Mouse (Mus musculus) kidney, postnatal 25 days (tissue): ENCODE results near the gene Gm45713.
A peak's percentile ranks its signal among the peaks of the same experiment; 100 is the strongest.
"Not testable (repeated sequence)": the region's sequence is repeated elsewhere in the genome, so short reads cannot be mapped to it uniquely, and the experiment has no call there.

Experiments used
- DNase-seq, 2 experiments: peaks; one replicate each; pipeline ENCODE4 v3.0.0; 2021; ENCODE audit warnings: mixed read lengths in 2 of 2

Gm45713 gene

DNA sequence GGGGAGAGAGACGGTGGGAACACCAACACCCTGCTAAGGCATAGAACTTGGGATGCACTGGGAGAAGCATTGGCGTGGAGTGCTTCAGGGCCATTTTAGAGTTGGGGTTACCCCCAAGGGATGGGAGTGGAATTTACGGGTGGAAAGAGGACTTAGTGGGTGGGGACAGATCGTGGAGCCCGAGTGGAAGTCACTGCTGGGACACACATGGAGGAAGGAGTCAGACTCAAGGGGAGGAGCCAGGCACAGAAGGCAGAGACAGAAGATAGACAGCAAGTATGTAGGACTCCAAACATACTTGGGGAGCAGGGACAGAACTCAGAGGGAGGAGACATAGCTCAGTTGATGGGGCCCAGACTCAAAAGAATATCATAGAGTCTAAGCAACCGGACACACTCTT, 26.5 kb upstream of the Gm45713 start:
- no peak for DNase-seq

DNA sequence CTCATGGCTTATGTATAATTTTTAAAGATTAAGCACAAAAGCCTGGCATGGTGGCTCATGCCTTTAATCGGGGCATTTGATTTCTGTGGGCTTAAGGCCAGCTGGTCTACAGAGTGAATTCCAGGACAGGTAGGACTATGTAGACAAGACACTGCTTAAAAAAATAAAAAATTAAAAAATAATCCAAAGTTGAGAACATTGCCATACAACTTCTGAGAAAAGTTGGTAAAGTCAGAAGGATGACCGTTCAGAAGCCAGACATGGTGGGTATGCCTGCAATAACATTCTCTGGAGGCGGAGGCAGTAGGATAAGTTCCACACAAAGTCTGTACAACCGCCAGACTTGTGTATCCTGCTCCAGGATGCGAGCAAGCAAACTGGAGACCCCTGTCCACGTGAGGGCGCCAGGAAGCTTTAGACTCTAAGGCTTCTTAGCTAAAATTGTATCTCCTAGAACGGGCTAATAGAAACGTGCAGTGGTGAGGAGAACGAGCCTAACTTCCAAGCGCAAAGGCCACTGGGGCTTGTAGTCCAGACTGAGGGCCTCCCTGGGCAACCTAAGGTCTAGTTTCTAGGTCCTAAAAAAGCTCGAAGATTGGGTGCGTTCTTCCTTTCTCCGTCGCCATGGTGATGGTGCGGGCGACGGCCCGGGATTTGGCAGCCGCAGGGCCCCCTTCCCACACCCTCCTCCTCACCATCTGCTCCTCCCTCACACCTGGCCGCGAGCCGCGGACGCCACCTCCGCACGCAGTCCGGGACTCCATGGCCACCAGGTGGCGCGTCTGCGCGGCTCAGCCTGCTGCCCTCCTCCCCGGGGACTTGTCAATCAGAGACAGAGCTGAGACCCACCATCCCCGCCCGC, 25.8 kb upstream of the Gm45713 start:
- DNase-seq, result peak; percentile 91

DNA sequence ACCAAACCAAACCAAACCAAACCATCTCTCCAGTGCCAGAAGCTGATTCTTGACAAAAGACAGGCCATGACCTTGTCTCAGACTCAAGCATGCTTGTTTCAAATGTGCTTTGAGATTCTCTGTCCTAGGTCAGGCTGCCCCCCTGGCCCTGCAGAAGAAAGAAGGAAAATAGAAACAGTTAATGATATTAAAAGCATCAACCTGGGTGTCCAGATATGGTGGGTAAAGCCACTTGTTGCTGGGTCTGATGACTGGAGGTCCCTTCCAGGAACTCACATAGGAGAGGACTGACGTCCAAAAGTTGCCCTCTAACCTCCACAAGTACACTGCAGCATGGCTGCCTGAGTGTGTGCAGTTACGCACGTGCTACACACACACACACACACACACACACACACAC, 24.8 kb upstream of the Gm45713 start:
- no peak for DNase-seq

DNA sequence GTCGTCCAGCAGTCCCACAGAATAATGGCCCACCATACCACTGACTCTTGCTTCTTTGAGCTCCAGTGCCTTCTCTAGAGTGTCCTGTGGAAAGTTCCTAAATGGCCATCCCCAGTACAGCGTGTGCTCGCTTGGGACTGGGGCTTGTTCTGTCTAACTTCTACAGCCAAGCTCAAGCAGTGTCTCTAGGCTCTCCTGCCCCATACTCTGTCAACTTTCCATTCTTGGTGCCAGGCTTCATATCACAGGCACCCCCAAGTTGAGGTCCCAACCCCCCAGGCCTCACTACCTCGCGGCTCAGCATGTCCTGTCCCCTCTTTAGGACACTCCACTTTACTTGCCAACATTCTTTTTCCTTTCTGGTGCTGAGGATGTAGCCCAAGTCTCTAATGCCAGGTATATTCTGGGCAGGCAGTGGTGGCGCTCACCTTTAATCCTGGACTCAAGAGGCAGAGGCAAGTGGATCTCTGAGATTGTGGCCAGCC, 24.3 kb upstream of the Gm45713 start:
- no peak for DNase-seq

DNA sequence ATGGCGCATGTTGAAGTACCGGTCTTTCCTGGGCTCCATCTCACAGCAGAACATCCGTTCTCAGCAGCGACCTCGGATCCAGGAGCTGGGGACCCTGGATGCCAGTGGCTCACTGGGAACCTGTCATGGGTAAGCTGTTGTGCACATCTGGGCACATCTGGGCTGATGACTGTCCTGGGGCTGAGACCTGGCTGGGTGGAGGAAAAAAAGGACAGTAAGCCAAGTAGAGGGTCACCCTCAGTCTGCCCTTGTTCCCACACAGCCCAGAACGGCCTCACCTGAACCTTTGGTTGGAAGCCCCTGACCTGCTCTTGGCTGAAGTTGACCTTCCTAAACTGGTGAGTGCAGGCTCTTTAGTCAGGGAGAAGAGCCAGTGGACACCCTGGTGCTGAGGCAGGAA, 23.0 kb upstream of the Gm45713 start:
- no peak for DNase-seq

DNA sequence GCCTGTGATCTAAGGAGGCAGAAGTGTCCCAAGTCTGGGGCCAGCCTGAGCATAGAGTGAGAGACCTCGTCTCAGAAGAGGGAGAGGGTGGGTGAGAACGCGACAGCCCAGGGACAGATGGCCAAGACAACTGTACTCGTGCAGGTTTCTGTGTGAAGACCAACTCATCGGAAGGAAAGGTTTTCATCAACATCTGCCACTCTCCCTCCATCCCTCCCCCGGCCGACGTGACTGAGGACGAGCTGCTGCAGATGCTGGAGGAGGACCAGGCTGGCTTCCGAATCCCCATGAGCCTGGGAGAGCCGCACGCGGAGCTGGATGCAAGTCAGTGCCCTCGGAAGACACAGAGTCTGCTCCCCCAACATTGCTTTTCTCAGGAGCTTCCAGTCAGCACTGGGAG, 21.4 kb upstream of the Gm45713 start:
- DNase-seq, result no peak

DNA sequence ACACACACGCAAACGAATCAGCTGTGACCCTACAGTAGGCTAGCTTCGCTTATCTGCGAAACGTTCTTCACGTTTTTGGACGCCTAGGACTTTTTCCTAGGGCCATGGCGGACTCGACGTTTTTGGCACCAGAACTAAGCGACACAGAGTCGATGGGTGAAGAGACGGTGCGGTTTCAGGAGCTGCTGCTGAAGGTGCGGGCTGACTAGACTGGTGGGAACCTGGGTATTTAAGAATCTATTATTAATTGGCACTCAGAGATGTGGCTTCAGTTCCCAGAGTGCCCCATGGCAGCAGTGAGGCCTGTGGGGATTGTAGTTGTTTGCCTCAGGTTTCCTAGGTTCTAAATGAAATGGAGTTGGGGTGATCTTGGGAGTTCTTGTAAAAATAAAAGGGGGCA, 20.2 kb upstream of the Gm45713 start:
- no peak for DNase-seq

DNA sequence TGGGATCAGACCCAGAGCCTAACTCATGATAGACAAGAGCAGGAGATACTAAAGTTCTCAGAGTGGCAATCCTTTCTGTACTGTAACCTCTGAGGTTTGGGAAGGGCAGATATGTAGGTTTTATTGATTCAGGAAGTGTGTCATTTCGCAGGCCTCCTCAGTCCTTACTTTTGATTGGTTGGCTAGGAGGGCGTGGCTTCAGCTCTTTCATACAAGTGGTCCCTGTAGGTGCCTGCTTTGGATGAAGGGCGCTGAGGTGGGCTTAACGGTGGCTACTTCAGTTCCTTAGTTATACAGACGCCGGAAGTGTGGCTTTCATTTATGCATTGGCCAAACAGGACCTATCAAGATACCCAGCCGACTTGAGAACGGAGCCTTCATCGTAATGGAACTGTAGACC, 19.6 kb upstream of the Gm45713 start:
- DNase-seq, result no peak

DNA sequence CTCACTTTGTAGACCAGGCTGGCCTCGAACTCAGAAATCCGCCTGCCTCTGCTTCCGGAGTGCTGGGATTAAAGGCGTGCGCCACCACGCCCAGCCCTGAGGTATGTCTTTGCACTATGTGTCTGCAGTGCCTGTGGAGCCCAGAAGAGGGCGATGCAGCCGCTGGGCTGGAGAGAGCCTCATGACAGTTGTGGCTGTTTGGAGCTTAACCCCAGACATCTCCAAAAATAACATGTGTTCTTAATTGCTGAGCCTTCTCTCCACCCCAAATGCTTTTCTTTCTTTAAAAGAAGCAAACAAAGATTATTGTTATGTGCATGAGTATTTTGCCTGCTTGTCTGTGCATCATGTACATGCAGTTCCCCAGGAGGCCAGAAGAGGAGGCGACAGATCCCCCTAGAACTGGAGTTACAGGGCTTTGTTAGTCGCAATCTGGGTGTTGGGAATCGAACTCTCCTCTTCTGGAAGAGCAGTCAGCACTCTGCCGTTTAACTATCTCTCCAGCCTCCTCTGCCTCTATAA, 19.0 kb upstream of the Gm45713 start:
- peak; percentile 61 to 70 for DNase-seq

DNA sequence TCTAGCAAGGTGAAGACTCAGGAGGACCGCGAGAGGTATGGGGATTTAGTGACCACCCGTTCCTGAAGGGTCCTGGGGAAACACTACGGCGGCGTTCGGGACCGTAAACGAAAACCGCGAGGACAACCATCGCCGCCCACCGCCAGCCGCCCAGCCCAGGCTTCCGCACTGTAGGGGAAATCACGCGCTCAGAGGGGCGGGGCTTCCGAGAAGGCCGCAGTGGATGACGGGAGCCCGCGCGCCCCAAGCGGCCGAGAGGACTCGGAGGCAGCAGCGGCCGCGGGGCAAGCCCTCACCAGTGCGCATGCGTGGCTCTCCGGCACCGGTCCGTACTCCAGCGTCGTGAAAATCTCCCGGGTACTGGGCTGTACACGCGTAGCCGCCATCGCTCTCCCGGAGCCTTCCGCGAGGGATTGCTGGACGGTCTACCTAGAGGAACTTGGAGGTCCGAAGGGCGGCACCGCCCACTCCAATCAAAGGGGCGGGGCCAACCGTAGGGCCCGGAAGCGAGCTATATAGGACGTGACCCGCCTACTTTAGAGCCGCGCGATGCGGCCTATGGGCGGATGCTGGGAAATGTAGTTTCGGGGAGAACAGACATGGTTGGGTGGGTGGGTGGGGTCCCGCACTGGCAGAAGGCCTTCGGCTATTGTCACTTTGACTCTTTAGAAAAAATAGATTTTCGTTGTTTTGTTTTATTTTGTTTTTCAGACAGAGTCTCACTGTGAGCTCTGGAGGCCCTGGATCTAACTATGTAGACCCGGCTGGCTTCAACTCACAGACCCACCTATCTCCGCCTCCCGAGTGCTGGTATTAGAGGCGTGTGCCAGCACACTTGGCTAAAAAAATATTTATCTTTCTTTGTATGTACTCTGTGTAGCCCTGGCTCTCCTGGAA, 18.3 kb upstream of the Gm45713 start, which contains the start of the genes Pih1d1 and Aldh16a1:
Gene Pih1d1 (plus strand): TSS at position 208 of the 897 bp plus-strand sequence.
Gene Aldh16a1 (minus strand): TSS at position 489 of the 897 bp plus-strand sequence.
- peak; percentile 98 for DNase-seq

DNA sequence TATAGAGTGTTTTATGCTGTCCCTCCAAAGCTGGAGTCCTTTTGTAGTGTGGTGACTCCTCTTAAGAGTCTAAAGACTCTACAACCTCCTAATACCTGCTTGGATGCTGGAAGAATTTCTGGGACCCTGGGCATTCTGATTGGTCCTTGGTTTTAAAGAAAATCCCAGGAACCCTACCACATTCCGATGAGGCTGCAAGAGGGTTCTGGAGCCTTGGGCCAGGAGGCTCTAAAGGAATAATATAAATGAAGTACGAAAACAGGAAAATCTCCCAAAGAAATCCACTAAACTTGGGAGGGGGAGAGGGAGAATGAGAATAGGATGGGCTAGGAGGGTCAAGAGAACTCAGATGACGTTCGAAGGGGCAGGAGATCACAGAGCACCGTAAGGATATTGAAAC, 17.6 kb upstream of the Gm45713 start:
- DNase-seq, result no peak

DNA sequence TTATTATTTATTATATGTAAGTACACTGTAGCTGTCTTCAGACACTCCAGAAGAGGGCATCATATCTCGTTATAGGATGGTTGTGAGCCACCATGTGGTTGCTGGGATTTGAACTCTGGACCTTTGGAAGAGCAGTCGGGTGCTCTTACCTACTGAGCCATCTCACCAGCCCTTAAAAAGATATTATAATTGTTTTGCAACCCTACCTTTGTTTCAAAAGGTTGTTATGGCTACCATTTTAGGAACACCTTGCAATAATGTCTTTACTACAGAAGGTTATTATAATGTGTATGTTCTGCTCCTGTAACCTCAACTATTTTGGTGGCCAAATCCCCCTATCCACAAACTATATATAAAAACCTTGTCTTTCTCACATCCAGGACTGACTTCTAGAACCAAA, 17.0 kb upstream of the Gm45713 start:
- DNase-seq, result not testable (repeated sequence)

DNA sequence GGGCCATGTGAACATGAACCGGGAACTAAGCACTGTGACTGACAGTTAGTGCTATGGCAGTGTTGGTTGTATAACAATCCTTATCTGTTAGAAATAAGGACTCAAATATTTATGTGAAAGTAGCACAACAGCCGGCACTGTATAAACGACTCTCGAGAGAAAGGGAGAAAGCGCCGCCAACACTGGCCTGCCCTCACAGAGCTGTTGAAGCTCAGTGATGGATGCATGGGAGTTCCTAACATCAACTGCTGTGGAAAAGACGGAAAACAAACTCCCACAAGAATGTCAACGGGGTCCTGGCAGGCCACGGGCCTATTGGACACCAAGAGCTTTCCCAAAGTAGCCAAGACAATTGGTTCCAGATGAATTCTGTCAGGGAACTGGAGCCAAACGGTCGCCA, 15.3 kb upstream of the Gm45713 start:
- DNase-seq, result peak; percentile 38 to 71

DNA sequence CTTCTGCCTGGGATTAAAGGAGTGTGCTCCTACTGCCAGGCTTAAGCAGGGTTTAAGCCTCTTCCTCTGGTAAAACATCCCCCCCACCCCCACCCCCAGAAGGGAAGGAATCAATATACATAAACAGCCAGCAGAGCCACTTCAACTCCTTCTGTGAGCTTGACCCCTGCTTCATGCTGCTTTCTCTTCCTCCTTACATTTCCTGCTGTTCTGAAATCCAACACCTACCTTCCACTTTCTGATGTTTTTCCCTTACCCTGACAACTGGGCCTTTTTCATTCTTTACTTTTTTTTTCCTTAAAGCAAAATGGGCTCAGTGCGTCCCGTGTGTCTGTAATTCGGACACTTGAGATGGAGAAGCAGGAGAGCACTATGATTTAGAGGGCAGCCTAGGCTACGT, 14.3 kb upstream of the Gm45713 start:
- no peak for DNase-seq

DNA sequence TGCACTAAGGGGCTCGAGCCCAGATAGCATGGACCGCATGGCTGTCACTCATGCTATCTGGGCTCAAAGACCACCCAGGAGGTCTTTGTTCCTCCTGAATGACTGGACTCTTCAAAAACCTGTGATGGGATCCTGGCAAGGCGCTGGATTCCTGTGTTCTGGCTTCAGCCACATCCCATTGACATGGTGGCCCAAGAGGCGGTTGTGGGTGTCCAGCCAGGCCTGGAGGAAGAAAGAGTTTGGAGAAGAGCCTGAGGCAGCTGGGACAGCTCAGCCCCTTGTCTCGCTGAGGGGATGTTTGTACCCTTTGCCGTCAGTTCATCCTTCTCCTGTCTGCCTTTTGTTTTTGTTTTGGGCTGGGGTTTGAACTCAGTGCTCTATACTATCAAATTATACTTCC, 13.5 kb upstream of the Gm45713 start:
- DNase-seq, result peak; percentile 39 to 73

DNA sequence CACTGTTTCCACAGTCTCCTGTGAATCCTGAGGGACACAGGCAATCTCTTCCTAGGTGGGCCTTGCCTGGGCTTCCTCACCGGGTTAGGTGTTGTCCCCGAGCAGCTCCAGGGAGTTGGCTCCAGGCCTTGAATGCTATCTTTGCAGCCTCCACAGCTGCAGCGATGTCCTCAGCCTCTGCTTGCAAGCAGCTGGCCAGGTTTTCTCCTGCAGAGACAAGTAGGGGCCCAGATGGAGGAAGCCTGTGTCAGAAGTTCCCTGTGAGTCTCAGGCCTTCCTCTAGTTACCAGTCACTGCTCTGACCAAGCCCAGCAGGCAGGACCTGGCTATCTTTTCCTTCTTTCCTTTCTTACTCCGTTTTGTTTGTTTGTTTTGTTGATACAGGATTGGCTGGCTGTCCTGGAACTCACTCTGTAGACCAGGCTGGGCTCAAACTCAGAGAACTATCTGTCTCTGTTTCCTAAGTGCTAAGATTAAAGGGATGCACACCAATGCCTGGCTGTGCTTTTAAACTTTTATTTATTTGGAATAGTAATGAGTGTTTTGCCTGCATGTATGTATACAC, 12.6 kb upstream of the Gm45713 start:
- DNase-seq, result no peak

DNA sequence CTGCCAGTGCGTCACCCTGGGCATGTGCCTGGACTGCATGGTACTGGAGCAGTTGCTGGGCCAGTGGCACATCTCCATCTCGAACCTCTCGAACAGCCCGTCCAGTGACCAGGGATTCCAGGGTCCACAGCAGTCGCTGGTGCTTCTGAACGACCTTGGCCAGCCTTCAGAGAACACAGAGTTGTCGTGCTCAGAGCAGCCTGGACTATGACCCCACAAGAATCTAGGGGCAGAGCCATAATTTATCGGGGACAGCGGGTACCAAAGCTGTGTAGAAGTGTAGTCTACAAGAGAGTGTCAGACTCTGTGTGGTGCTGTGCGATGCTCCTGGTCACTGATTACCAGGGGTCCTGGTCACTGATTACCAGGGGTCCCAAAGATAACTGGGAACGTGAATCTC, 11.9 kb upstream of the Gm45713 start:
- peak; percentile 53 to 83 for DNase-seq

DNA sequence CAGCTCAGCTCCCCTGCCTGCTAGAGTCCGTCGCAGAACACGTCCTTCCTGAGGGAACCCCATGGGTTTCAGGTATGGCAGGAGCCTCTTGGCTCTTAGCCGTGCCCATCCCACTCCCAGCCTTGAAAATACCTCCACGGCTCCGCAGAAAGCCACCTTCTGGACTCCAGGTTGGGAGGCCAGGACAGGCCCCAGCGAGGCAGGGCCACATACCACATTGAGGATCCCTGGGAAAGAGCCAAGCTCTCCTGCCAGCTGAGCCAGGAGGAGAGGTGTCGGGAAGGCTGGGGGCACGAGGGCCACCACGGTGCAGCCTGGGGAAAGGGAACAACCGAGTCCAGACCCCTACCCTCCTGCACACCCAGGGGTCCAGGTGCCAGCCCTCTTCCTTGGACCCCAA, 11.2 kb upstream of the Gm45713 start:
- peak; percentile 46 to 73 for DNase-seq

DNA sequence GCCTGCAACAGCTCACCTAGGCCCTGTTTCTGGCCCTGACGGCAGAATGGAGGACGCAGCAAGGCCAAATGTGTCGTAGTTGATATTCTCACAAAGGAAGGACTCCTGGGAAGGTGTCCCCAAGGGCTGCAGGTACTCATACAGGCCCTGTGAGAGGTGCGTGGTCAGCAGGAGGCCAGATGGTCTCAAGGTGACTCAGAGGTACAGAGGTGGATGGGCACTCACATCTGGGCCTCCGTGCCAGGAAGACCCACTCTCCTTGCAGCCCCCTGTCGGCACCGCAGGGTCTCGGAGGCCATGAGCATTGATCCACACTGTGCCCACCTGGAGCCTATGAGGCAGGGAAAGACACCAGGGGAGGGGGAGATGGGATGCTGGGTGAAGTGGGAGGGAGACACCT, 9.4 kb upstream of the Gm45713 start:
- DNase-seq, result no peak

DNA sequence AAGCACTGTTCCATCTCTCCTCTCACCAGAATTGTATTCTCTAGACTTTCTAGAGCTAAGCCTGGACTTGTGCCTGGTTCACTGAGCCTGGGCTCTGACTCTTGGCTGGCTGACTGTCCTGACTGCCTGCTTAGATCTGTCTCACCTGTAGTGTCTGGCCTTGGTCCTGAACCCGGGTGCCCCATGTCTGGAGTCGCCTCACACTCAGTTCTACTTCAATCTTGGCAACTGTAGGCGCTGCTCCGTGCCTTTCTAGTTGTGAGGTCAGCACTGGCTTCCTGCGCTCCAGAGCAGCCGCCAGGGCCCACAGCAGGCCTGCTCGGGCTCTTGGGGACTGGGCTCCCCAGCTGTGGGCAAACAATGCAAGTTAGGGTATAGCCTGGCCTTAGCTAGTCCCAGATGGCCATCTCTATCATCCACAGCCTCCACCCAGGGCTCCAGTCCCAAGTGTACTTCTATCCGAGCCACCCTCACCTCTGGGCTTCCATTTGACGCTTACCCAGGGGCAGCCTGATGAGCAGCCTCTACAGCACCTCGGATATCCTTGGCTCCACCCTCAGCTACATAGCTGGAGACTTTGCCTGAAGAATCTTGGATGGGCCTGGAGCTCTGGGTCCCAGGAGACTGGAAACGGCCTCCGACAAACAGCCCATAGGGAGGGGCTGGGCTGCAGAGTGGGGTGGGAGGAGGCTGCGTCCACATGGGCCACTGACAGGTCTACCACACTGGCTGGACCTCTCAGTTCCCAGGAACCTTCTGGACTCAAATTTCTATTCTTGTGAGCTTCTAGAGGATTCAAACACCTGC, 8.5 kb upstream of the Gm45713 start:
- no peak for DNase-seq

DNA sequence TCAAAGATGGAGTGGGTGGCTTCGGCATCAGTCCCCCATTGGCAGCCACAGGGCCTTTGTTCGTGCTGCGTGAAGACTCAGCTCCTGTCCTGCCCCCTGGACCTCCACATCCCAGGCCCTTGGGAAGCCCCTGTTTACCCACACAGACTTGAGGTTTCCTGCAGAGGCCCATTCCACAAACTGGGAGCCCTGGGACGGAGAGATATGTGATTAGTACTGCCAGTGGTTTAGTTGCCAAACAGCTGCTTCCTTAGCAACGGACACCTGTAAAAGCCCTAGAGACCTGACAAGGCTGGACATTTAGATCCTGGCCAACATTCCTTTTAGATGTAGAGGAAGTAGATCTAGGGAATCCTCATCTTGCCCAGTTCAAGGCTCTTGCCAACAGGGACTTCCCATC, 5.9 kb upstream of the Gm45713 start:
- no peak for DNase-seq

DNA sequence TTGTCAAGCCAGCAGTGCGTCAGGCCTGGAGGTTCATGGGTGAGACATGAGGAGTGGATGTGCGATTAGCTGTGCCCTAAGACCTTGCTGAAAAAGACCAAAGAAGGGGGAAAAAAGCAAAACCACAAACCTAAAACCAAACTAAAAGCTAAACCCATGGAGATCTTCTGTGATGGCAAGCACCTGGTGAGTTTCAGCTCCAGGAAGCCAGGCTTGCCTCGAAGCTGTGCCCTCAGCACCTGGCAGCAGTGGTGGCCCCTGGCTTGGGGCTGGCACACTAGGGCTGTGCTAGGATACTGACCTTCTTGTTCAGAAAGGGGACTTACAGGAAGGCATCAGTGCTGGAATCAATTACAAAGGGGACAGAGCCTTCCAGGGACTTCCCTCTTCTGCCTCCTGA, 5.3 kb upstream of the Gm45713 start:
- no peak for DNase-seq
